Mouse (Mus musculus) brain, adult 2 months (tissue): ENCODE measurements around the gene Nav3.
"Not testable (repeated sequence)": the region's sequence is repeated elsewhere in the genome, so short reads cannot be mapped to it uniquely, and the experiment has no call there.

Experiments used
- DNase-seq: peaks from one replicate; pipeline ENCODE4 v3.0.0; 2011; ENCODE audit warnings: low read depth, low spot score

The Nav3 gene

GRCm38 (mm10) chr10:110383506-110384229, 72.3 kb downstream of the Nav3 start:
- not testable (repeated sequence) for DNase-seq

- DNase-seq = peak; percentile 30
Measured at GRCm38 (mm10) chr10:110380792-110381191, 75.2 kb downstream of the Nav3 start.

GRCm38 (mm10) chr10:110372724-110373455, 83.1 kb downstream of the Nav3 start:
- no peak for DNase-seq

GRCm38 (mm10) chr10:110352148-110352547, 103.9 kb downstream of the Nav3 start:
- DNase-seq = no peak

GRCm38 (mm10) chr10:110330030-110330429, 126.0 kb downstream of the Nav3 start:
- DNase-seq = no peak

GRCm38 (mm10) chr10:110329629-110330028, 126.4 kb downstream of the Nav3 start:
- no peak for DNase-seq

GRCm38 (mm10) chr10:110322082-110322632, 133.8 kb downstream of the Nav3 start:
- no peak for DNase-seq

GRCm38 (mm10) chr10:110317275-110317674, 138.7 kb downstream of the Nav3 start:
- DNase-seq = no peak

- no peak for DNase-seq
Measured at GRCm38 (mm10) chr10:110314525-110314924, 141.5 kb downstream of the Nav3 start.

- no peak for DNase-seq
Measured at GRCm38 (mm10) chr10:110313959-110314358, 142.0 kb downstream of the Nav3 start.

- DNase-seq = peak; percentile 62
Measured at GRCm38 (mm10) chr10:110309511-110309910, 146.5 kb downstream of the Nav3 start.

- DNase-seq = peak; percentile 58
Measured at GRCm38 (mm10) chr10:110305609-110306008, 150.4 kb downstream of the Nav3 start.

- DNase-seq = no peak
Measured at GRCm38 (mm10) chr10:110290016-110290623, 165.9 kb downstream of the Nav3 start.

GRCm38 (mm10) chr10:110283879-110284278, 172.1 kb downstream of the Nav3 start:
- DNase-seq = peak; percentile 46

- DNase-seq = no peak
Measured at GRCm38 (mm10) chr10:110272818-110273217, 183.2 kb downstream of the Nav3 start.

- DNase-seq = no peak
Measured at GRCm38 (mm10) chr10:110270561-110270960, 185.4 kb downstream of the Nav3 start.

GRCm38 (mm10) chr10:110242128-110242561, 213.9 kb downstream of the Nav3 start:
- DNase-seq = peak; percentile 39

- no peak for DNase-seq
Measured at GRCm38 (mm10) chr10:110240667-110241066, 215.3 kb downstream of the Nav3 start.

- DNase-seq = peak; percentile 76
Measured at GRCm38 (mm10) chr10:110233307-110233930, 222.6 kb downstream of the Nav3 start.

- DNase-seq = peak; percentile 28
Measured at GRCm38 (mm10) chr10:110206411-110206810, 249.6 kb downstream of the Nav3 start.

GRCm38 (mm10) chr10:110204121-110204697, 251.8 kb downstream of the Nav3 start:
- DNase-seq = no peak
